Comparison of ENCODE assay signal across 9 mouse cellular contexts in genomic region chr11:4661324-4661723, GRCm38 (mm10). TPM values are rescaled to one million over a fixed set of nuclear protein-coding genes. Genes with fewer than 3 reads are reported as not detected.
DNase-seq lines count a peak whose midpoint lies in the region; ATAC-seq lines count a peak whose summit lies in the region.
"Had no signal": no experiment of that assay in that cellular context is flagged by ENCODE, and none has a peak within 500 bp of the region (broad histone marks: within the 10 kb centered on the region; RNA-seq: fewer than 3 reads in every experiment).

No protein-coding gene starts in this region.

- no peak overlapping the region for H3K9ac ChIP-seq in midbrain, embryonic 15.5 days
- H3K9ac ChIP-seq: limb, embryonic 15.5 days had no signal

- peaks cover 30% of the 10 kb centered on the region; the same call in 1 of the 2 replicates for H3K36me3 ChIP-seq in midbrain, embryonic 15.5 days (replicated peaks)

- 90% methylated on average over 4 of the region's 4 CpGs for WGBS in midbrain, embryonic 15.5 days

- H3K27me3 ChIP-seq in midbrain, embryonic 15.5 days (replicated peaks): no peaks in the 10 kb centered on the region
- H3K27me3 ChIP-seq: limb, embryonic 15.5 days had no signal

- H3K9me3 ChIP-seq in midbrain, embryonic 15.5 days: no peaks in the 10 kb centered on the region
- H3K9me3 ChIP-seq: limb, embryonic 15.5 days had no signal

- peak; percentile 28 for DNase-seq in layer of hippocampus, adult 9-11 months
- DNase-seq in layer of hippocampus, postnatal 10 days (ENCODE audit: low spot score in 2 of 2): no peak
- peak; percentile 73 for DNase-seq in Muller cell, postnatal 12 days (ENCODE audit: inconsistent ontology term)
- DNase-seq in thymus, postnatal 10 days (ENCODE audit: low spot score in 2 of 2): no peak

- no peak overlapping the region for H3K27ac ChIP-seq in midbrain, embryonic 15.5 days
- H3K27ac ChIP-seq: limb, embryonic 15.5 days had no signal

- ATAC-seq in erythroblast, adult 5-6 weeks (replicated peaks; ENCODE audit: low FRiP score, poor library complexity, severe bottlenecking): peak; percentile 92
- peak; percentile 60 for ATAC-seq in megakaryocyte, adult 5-6 weeks (ENCODE audit: poor library complexity, severe bottlenecking)
- no peak for ATAC-seq in midbrain, embryonic 15.5 days (replicated peaks)

- no peaks in the 10 kb centered on the region for H3K4me1 ChIP-seq in midbrain, embryonic 15.5 days
- H3K4me1 ChIP-seq: limb, embryonic 15.5 days had no signal

- H3K4me3 ChIP-seq in midbrain, embryonic 15.5 days: no peak overlapping the region
- H3K4me3 ChIP-seq: limb, embryonic 15.5 days had no signal

- no peak overlapping the region for H3K4me2 ChIP-seq in midbrain, embryonic 15.5 days
- H3K4me2 ChIP-seq: limb, embryonic 15.5 days had no signal

RNA-seq across cellular contexts. Expression of gene Ascc2, which starts 23.8 kb away (rescaled TPM):
- total RNA-seq in layer of hippocampus, postnatal 10 days (2021): 10 to 100 TPM; 23.7 to 24.4 TPM
- 5.6 and 13.4 TPM in 2 replicates for total RNA-seq in erythroblast, adult 5-6 weeks (2015; ENCODE audit: low replicate concordance)
- 14.4 and 17.8 TPM in 2 replicates for total RNA-seq in erythroblast, adult 5-6 weeks (2017; ENCODE audit: low replicate concordance)
- 14.4 and 14.6 TPM in 2 replicates for total RNA-seq in megakaryocyte, adult 5-6 weeks (2015)
- total RNA-seq in megakaryocyte, adult 5-6 weeks (2017): 15.7 and 16.0 TPM in 2 replicates
- 23.1 and 24.4 TPM in 2 replicates for polyA plus RNA-seq in midbrain, embryonic 15.5 days (2015; fragmentation: Nextera tagmentation; extraction: Ambion mirVana)

RNA-seq across cellular contexts. Expression of gene Gm11032, which starts 41.5 kb away (rescaled TPM):
- not detected for total RNA-seq in layer of hippocampus, postnatal 10 days (2021)
- total RNA-seq in erythroblast, adult 5-6 weeks (2015; ENCODE audit: low replicate concordance): not detected in 2 replicates
- total RNA-seq in erythroblast, adult 5-6 weeks (2017; ENCODE audit: low replicate concordance): not detected in 2 replicates
- not detected in 2 replicates for total RNA-seq in megakaryocyte, adult 5-6 weeks (2015)
- total RNA-seq in megakaryocyte, adult 5-6 weeks (2017): not detected in 2 replicates
- polyA plus RNA-seq in midbrain, embryonic 15.5 days (2015; fragmentation: Nextera tagmentation; extraction: Ambion mirVana): not detected in 2 replicates
- polyA plus RNA-seq: heart, embryonic 16.5 days; limb, embryonic 15.5 days had no signal

RNA-seq across cellular contexts. Expression of gene Uqcr10, which starts 42.8 kb away (rescaled TPM):
- total RNA-seq in layer of hippocampus, postnatal 10 days (2021): 100 to 1,000 TPM; 436 to 483 TPM
- 44.0 and 50.6 TPM in 2 replicates for total RNA-seq in erythroblast, adult 5-6 weeks (2015; ENCODE audit: low replicate concordance)
- total RNA-seq in erythroblast, adult 5-6 weeks (2017; ENCODE audit: low replicate concordance): 12.3 and 48.8 TPM in 2 replicates
- total RNA-seq in megakaryocyte, adult 5-6 weeks (2015): 135 and 148 TPM in 2 replicates
- 73.7 and 87.8 TPM in 2 replicates for total RNA-seq in megakaryocyte, adult 5-6 weeks (2017)
- 556 and 560 TPM in 2 replicates for polyA plus RNA-seq in midbrain, embryonic 15.5 days (2015; fragmentation: Nextera tagmentation; extraction: Ambion mirVana)

RNA-seq across cellular contexts. Expression of gene Zmat5, which starts 43.2 kb away (rescaled TPM):
- 10 to 100 TPM; 31.6 to 38.2 TPM for total RNA-seq in layer of hippocampus, postnatal 10 days (2021)
- total RNA-seq in erythroblast, adult 5-6 weeks (2015; ENCODE audit: low replicate concordance): 10.7 and 15.0 TPM in 2 replicates
- 2.1 and 2.7 TPM in 2 replicates for total RNA-seq in erythroblast, adult 5-6 weeks (2017; ENCODE audit: low replicate concordance)
- 35.2 and 45.0 TPM in 2 replicates for total RNA-seq in megakaryocyte, adult 5-6 weeks (2015)
- 11.7 and 12.5 TPM in 2 replicates for total RNA-seq in megakaryocyte, adult 5-6 weeks (2017)
- polyA plus RNA-seq in midbrain, embryonic 15.5 days (2015; fragmentation: Nextera tagmentation; extraction: Ambion mirVana): 57.0 and 59.1 TPM in 2 replicates

Comparison
In these comparisons a context has a peak if more than half of its experiments do, and no peak if none do; other contexts are left out.
1. DNase-seq: peak in layer of hippocampus, adult 9-11 months (single experiment) and Muller cell, postnatal 12 days (single experiment); none in layer of hippocampus, postnatal 10 days (0 of 2) and thymus, postnatal 10 days (0 of 2).